Mouse (Mus musculus): ENCODE results near the gene Mapk3.
"Not testable (repeated sequence)": the region's sequence is repeated elsewhere in the genome, so short reads cannot be mapped to it uniquely, and the experiment has no call there.

Gene Mapk3

GRCm38 (mm10) chr7:126759050-126759671 is at the start of gene Mapk3:
Gene Mapk3, plus strand, starts transcription at chr7:126759601.
- DNase-seq (ENCODE audit: low spot score in 2 of 2): peak; percentile 77 to 84

DNA sequence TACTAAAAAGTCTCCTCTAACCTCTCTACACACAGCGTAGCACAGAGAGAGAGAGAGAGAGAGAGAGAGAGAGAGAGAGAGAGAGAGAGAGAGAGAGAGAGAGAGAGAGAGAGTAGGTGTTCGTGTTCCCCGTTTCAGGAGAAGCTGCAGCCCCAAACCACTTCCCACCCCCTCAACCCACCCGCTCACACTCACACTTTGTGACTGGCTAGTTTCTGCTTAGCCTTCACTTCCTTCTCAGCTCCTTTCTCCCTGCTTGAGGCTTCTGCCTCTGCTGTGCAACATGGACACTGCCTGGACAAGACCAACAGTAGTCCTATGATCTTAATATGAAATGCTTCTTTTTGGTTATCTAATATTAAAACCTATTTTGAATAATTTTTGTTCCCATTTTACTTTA is 49.1 kb upstream of the Mapk3 start:
- no peak for DNase-seq (ENCODE audit: low spot score in 2 of 2)

- no peak for DNase-seq (ENCODE audit: low spot score in 2 of 2)
Measured at GRCm38 (mm10) chr7:126711910-126712309, 47.5 kb upstream of the Mapk3 start.

DNA sequence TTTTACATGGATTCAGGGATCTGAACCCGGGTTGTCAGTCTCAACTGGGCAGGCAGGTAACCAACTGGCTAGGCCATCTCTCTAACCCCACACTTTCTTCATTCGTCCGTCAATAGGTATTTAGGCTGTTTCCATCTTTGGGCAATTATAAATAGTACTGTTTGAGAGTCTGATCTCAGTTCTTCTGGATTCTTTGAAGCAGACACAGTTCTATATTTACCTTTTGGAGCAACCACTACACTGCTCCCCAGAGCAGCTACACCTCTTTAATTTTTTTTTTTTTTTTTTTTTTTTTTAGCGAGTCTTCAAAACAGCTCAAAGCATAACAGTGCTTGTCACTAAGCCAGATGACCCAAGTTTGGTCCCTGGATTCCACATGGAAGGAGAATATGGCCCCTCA is 43.7 kb upstream of the Mapk3 start:
- DNase-seq (ENCODE audit: low spot score in 2 of 2): no peak

DNA sequence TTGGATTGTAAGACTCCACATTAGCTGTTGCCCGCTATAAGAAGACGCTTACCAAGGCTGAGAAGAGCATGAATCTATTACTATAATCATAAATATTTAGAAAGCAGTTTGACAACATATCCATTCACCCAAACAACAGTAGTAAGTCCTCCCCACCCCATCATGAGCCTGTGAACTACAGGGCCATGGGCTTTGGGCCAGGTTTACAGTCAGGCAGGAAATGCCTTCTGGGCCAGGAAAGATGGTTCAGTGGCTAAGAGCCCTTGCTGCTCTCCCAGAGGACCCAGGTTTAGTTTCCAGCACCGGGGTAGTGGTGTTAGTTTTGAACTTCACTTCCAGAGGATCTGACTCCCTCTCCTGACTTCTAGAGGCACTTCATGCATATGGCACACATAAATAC is 41.8 kb upstream of the Mapk3 start:
- no peak for DNase-seq (ENCODE audit: low spot score in 2 of 2)

DNA sequence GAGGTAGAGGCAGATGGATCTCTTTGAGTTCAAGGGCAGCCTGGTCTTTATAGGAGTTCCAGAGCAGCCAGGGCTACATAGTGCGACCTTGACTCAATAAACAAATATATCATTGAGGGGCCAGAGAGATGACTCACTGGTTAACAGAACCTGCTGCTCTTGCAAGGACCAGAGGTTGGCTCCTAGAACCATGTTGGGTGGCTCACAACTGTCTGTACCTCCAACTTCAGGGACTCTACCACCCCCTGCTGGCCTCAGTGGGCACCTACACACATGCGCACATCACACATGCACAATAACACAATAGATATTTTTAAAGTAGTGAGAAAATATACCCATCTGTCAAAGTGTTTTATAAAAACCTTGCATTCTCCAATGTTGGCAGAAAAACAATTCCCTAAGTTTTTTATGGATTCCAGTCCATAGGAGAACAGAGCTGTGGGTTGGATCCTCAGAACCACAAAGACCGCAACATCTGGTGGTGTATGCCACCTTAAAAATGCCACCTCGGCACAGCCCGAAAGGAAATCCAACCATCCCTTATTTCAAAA is 40.5 kb upstream of the Mapk3 start:
- no peak for DNase-seq (ENCODE audit: low spot score in 2 of 2)

DNA sequence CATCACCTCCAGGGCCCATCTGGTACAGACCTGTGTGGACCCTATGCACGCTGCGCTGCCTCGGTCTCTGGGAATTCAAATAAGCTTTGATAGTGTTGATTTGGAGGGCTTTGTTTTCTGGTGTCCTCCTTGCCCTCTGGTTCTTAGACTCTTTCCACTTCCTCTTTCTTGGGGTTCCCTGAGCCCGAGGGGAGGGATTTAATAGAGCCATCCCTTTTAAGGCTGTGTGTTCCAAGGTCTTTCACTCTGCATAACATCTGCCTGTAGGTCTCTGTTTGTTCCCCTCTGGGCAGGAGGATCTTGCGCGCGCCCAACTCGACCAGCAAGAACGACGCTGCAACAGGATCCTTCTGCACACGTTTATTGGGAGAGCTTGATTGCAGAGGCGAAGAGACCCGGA is 37.8 kb upstream of the Mapk3 start:
- no peak for DNase-seq (ENCODE audit: low spot score in 2 of 2)

DNA sequence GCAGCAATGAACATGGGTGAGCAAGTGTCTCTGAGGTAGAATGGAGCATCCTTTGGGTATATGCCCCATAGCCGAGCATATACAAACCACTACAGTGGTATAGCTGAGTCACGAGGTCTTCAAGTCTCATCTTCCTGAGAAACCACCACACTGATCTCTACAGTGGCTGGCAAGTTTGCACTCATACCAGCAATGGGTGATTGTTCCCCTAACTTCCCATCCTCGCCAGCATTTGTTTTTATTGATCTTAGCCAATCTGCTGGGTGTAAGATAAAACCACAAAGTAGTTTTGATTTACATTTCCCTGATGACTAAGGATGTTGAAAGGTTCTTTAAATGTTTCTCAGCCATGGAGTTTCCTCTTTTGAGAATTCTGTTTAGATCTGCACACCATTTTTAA is 34.3 kb upstream of the Mapk3 start:
- no peak for DNase-seq (ENCODE audit: low spot score in 2 of 2)

GRCm38 (mm10) chr7:126725667-126726066 is 33.7 kb upstream of the Mapk3 start:
- no peak for DNase-seq (ENCODE audit: low spot score in 2 of 2)

GRCm38 (mm10) chr7:126730256-126730789 is 29.1 kb upstream of the Mapk3 start:
- not testable (repeated sequence) for DNase-seq (ENCODE audit: low spot score in 2 of 2)

- no peak for DNase-seq (ENCODE audit: low spot score in 2 of 2)
Measured at GRCm38 (mm10) chr7:126736122-126736521, 23.3 kb upstream of the Mapk3 start.

DNA sequence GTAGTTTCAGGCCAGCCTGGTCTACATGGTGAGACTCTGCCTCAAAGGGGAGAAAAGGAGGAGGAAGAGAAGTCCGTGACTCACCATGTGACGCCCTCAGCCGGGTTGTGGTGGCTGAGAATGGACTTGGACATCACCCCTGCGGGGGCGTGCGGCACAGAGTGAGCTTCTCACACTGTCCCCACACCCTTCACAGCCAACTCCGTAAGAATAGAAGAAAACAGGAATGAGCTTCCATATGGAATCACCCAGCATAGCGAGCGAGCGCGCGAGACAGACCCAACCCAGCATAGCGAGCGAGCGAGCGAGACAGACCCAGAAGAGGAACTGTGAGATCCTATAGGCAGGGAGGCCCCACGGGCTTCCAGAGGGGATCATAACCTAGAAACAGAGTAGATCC is 19.9 kb upstream of the Mapk3 start:
- DNase-seq (ENCODE audit: low spot score in 2 of 2): no peak

- no peak for DNase-seq (ENCODE audit: low spot score in 2 of 2)
Measured at GRCm38 (mm10) chr7:126740132-126740735, 19.2 kb upstream of the Mapk3 start.

- no peak for DNase-seq (ENCODE audit: low spot score in 2 of 2)
Measured at GRCm38 (mm10) chr7:126740977-126741376, 18.4 kb upstream of the Mapk3 start.

GRCm38 (mm10) chr7:126741452-126741851 is 17.9 kb upstream of the Mapk3 start:
- no peak for DNase-seq (ENCODE audit: low spot score in 2 of 2)

GRCm38 (mm10) chr7:126741964-126742482 is 17.4 kb upstream of the Mapk3 start:
- DNase-seq (ENCODE audit: low spot score in 2 of 2): no peak

DNA sequence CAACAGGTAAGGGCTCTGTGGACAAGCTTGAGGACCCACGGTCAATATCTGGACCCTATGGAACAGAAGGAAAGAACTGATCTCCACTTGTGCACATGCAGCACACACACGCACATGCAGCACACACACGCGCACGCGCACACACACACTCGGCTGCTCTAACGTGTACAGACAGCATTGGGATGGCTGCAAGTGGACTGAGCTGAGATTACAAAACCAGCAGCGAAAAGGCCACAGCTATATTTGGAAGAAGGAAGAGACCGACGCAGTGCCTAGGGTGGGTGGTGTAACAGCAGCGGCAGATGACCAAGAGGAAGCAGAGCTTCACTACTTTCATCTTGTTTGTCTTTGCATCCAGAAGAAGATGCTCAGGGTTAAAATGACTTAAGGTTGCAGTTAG is 13.3 kb upstream of the Mapk3 start:
- DNase-seq (ENCODE audit: low spot score in 2 of 2): no peak

GRCm38 (mm10) chr7:126746798-126747197 is 12.6 kb upstream of the Mapk3 start:
- no peak for DNase-seq (ENCODE audit: low spot score in 2 of 2)

GRCm38 (mm10) chr7:126748824-126749223 is 10.6 kb upstream of the Mapk3 start:
- no peak for DNase-seq (ENCODE audit: low spot score in 2 of 2)

GRCm38 (mm10) chr7:126749582-126750343 is 9.6 kb upstream of the Mapk3 start:
- no peak for DNase-seq (ENCODE audit: low spot score in 2 of 2)

DNA sequence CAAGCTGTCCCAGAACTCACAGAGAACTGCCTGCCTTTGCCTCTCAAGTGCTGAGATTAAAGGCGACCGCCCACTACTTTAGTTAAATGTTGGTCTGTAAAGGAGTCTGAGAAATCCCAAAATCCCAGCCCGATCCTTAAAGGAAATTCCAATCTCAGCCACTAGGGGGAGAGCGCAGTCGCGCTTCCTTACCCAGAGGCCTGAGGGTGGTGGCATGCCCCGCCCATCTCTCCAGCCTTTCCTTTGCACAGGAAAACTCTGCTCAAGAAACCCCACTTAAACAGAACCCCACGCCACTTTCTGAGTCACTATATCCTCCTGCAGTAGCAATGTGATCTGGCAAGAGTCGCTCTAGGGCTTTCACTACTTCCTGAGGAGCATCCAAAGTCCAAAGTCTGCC is 4.5 kb upstream of the Mapk3 start:
- peak; percentile 51 to 60 for DNase-seq (ENCODE audit: low spot score in 2 of 2)

DNA sequence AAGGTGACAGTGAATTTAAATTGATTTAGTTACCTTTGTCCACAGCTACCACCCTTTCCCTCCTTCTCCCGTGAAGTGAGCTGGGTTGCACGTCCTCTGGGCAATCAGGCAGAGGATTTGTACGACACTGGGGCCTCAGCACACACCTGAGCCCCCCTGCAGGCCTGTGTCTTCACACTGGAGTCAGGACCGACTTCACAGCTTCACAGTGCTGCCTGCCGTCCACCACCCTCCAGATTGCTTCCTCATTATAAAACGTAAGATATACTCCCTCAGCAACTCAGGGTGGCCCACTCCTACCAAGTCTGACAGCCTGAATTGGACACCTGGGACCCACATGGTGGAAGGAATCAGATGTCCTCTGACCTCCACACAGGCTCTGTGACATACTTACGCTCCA is 862 bp upstream of the Mapk3 start:
- no peak for DNase-seq (ENCODE audit: low spot score in 2 of 2)

All from urinary bladder, adult 18-20 months (tissue).